Mouse (Mus musculus): ENCODE measurements at regions not wholly inside any gene's neighbourhood (a gene's known extent, or its start where the extent isn't known, plus 50 kb on each side); places are given as distances from the start of the nearest gene placed in this dataset.

DNA sequence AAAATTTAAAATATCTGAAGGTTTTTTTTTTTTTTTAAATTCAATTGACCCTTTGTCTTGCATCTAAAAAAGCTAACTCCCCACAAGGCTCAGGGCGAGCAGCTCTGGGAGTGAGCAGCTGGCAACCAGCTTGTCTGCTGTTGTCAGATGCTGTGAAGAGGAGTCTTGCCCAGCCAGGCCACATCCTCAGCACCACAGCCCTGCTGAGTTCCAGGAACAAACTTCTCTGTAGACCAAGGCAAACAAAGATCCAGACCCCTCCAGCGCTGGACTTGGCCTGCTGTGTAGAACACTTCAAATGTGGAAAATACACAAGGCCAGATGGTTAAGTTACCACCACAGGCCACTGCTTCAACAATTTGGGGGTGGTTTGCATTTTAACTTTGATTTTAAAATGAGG lies 192.7 kb downstream of the Thbs2 start:
- no peak for DNase-seq (ENCODE audit: low spot score in 2 of 2)

DNA sequence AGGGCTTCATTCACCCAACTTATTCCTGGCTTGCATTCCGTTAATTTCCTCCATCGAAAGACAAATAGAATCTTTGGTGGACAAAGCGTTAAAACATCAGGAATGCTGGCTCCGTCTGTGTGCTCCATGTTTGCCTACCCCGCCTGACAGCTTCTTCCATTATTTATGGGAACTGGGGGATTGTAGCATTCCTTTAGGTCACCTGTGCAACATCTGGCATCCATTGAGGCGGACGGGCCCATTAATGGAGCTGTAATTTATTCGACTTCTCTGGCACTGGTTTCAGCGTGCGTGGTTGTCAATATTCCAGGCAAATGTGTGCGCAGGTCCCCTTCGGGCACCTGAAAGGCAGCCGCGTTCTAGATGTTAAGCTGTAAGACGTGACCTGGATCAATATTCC lies 196.9 kb downstream of the Thbs2 start:
- DNase-seq (ENCODE audit: low spot score in 2 of 2), result no peak

DNA sequence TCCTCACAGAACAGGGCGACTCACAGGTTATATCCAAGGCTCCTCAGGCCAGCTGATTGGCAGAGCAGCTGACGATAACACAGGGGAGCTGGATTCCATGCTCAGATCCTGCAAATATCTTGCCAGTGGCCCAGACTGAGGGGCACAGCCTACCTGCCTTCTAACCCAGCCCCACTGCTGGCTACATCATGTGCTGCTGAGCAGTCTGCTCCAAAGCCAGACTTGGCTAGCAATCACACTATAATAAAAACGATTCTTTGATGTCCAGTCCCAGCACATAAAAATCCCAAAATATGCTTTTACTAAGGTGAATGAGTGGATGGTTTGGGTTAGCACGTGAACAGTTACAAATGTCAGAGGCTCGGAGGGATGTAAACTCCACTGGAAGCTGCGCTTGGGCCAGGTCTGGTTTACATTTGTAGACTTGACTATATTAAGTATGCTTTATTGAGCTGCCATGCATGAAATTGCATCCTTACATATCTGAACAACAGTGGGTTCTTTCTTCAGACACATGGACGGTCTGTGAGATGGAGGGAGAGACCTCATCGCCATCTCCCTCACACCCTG lies 200.2 kb downstream of the Thbs2 start:
- DNase-seq (ENCODE audit: low spot score in 2 of 2), result no peak

DNA sequence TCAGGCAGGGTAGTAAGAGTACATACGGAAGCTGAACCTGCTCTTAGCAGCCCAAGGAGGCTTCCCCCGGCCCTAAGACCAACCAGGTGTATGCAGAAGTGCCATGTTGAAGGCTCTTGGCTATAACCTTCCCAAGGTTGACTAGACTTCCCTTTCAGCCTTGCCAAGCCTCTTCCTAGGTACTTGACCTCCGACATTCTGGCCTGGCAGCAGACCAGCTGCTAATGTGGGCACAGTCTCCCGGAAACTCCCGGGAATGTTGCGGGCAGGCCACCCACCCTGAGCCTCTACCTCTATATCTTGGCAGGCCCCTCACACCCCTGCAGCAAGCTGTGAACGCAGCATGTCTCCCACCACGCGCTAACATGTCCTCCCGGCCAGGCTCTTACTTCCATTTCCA lies 201.1 kb downstream of the Thbs2 start:
- DNase-seq (ENCODE audit: low spot score in 2 of 2), result no peak

DNA sequence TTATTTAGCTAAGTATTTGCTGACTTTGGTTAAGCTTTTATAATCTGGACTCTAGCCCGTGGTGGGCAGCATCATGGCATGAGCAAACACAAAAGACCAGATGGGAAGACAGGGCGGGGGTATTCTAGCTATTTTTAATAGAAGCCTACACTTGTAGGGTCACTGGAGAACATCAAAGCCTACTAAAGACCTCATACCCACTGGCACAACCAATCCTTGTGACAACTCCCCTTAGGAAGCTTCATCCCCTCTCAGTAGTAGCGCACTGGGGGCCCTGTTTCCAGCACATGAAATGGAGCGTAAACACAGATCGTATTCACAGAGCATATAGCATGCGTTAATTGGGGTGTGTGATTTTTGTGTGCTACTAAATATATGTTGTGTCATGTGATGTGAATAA lies 202.4 kb downstream of the Smoc2 start:
- DNase-seq (ENCODE audit: low spot score in 2 of 2), result no peak

DNA sequence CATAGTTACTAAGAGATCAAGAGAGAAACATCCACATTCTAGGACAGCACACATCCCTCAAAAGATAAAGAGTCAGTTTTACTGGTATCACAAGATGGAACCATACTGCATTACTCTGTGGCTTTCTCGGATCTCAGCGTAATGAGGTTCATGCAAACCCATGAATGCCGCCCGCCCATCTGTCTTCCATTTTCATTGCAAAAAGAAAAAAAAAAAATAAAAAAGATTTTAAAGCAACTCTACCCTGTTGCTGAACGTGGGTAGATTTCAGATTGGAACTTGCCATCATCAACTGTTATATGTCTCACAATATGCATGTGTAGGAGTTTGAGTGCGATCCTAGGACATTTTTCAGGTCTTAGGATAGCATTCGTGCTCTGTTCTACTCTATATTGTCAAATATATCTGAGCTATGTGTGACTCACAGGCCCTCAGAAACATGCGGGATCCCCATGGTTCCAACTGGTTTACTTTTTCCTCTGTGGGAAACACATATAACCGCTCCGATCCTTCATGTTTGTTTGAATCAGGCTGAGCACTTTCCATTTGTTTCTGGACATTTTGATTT lies 199.7 kb downstream of the Smoc2 start:
- DNase-seq (ENCODE audit: low spot score in 2 of 2), result no peak

DNA sequence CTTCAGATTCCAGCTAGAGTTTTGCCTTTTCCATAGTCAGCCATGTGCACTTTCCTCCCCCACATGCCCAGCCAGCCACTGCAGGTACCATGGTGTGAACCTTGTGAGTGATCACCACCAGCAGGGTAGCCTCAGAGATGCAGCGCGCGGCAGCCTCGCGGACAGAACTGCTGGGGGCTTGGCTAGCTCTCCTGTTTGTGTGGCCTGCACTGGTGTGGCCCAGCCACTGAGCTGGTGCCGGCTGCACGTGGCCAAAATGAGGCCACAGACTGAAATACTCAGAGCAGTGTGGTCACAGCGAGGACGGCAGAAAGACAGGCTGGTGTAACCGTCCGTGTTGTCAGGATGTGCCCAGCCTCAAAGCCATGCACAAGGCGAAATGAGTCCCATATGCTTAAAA lies 197.4 kb downstream of the Smoc2 start:
- DNase-seq (ENCODE audit: low spot score in 2 of 2), result no peak

DNA sequence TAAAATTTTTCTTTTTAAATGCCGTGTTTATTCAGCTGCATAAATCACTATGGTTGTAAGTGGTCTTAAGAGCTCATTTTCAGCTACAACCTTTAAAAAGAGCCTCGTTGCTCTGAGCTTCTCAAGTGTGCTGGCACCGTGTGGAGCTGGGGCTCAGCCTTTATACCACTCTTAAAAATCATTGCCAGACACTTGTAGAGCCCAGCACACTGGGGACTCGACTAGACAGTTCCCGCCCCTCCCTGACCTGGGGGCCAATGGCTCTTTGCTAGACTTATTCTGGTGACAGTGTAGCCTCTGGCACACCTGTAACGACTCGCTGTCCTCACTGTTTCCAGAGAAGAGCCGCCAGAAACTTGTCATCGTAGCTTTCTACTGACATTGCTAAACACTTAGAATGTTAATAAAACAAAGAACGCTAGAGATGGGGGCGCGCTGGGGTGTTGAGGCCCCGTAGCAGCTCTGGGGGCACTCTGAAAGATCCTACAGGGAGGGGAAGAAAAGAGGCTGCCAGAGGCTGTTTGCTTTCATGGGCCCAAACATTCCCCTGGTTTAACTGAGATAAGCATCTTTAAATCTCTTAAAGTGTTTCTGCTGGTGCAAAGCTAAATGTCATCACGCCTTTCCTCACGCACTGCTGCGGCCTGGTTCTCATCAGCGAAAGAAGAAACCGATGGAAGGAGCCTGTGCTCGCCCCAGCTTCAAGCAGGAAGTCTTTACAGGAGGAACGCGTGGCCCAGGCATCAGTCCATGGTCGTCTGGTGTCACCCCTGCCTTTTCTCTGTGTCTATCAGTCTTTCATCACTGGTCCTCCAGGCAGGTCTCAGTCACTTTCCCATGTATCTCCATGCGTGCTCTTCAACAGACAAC lies 196.7 kb downstream of the Smoc2 start:
- DNase-seq (ENCODE audit: low spot score in 2 of 2), result no peak

DNA sequence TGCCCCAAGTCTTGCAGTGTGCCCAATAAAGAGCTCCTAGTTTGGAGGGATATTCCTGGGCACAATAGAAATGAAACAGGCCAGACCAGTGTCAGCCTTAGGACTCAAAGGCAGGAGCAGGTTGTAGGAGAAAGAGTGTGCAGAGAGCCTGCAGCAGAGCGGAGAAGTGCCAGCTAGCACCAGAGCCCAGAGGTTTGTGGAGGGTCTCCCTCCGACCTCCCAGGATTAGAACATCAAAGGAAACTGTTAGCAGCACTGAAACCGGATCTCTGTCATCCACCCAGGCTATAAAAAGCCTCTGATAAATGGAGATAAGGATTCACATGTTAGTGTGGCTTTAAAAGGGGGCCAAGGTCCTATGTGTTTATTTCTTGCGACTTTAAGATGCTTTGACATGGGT lies 196.0 kb downstream of the Smoc2 start:
- no peak for DNase-seq (ENCODE audit: low spot score in 2 of 2)

DNA sequence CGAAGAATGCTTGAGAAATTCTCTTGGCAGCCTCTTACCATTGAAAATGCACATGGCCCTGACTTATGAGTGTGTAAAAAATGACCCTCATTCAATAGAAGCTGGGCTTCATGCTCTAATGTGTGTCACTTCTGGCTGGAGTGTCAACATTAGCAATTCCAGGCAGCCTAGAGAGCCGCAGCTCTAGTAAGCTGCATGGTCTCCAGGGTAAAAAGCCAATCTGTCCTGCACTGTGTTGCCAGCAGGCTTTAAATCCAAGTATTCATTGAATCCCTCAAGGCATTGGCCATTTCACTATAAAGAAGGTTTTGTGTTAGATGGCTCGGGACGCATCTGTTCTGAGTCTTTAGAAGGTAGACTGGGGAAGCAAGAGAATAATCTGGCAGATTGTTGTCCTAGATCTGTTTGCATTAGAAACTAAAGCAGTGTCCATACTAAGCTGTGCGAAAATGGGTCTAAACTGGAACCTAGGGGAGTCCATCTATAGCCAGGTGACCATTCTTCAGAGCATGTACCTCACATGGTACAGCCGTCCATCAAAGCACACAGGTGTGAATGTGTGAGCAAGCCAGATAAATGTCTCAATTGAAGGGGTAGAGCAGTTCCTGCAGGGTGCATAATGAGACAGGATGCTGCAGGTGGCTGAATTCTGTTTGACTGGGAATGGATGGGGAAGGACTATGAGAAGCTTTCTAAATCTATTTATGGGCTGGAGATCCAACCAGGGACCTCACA lies 189.6 kb downstream of the Smoc2 start:
- DNase-seq (ENCODE audit: low spot score in 2 of 2), result no peak

DNA sequence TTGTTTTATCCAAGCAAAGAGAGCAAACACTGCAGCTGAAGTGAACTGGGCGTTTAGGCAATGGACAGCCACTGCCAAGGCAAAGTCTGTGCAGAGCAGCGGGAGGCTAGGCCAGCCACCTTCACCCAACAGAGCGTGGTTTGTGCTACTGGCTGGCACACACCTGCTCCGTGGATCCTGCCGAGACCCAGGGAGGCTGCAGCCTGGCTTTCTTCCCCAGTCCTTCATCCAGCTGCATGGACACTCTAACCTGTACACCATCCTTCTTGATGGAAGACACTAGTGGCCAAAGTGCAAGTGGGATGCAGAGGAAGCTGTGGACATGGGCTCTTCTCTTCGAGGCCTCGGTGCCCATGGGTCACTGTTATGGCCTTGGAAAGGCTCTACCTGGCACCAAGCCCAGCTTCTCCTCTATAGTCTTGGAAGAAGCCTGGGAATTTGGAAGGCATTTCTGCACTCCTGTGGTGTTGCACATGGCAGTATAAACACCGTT lies 176.0 kb downstream of the Smoc2 start:
- peak in 1 of 2 experiments; percentile 22 for DNase-seq (ENCODE audit: low spot score in 2 of 2)
